Mouse (Mus musculus) olfactory bulb, adult 2 months (tissue): ENCODE results near the gene Trappc11.

Experiments
- CTCF ChIP-seq: fragments of 200-500 bp; IDR thresholded peaks from 2 replicates; pipeline ENCODE4 v1.5.1; 2012; ENCODE audit warnings: low read depth, mild to moderate bottlenecking, low read length, moderate library complexity; ENCODE audit not compliant: insufficient read depth
- POLR2A ChIP-seq: fragments of 200-500 bp; IDR thresholded peaks from 2 replicates; pipeline ENCODE4 v1.6.1; 2012; ENCODE audit warnings: mild to moderate bottlenecking, low read depth, low read length, moderate library complexity; ENCODE audit not compliant: insufficient read depth

GRCm38 (mm10) chr8:47544094-47544493 lies 10.8 kb upstream of the Trappc11 start:
- TF ChIP-seq CTCF = no peak
- no peak for TF ChIP-seq POLR2A
